Mouse (Mus musculus) midbrain, embryonic 15.5 days (tissue): ENCODE results near the gene Nt5m. TPM values are rescaled to one million over a fixed set of nuclear protein-coding genes. Genes with fewer than 3 reads are reported as not detected.

ENCODE experiments used
- ATAC-seq: fragments of 200-750 bp; cut with Nextera tagmentation; replicated peaks from 2 replicates; pipeline ENCODE4 v1.8.0; 2017; ENCODE audit warnings: moderate TSS enrichment
- H3K27ac ChIP-seq: fragments of 300-500 bp; sonication (generic); 2 replicates; pipeline ENCODE4 v1.5.1; 2015; ENCODE audit warnings: mild to moderate bottlenecking, inconsistent platforms
- H3K27me3 ChIP-seq: fragments of 300-500 bp; sonication (generic); replicated peaks from 2 replicates; pipeline ENCODE4 v1.6.1; 2015; ENCODE audit warnings: inconsistent platforms
- H3K36me3 ChIP-seq: fragments of 300-500 bp; sonication (generic); replicated peaks from 2 replicates; pipeline ENCODE4 v1.6.1; 2015; ENCODE audit warnings: inconsistent platforms
- H3K4me1 ChIP-seq: fragments of 300-500 bp; sonication (generic); 2 replicates; pipeline ENCODE4 v1.6.1; 2015; ENCODE audit warnings: inconsistent platforms
- H3K4me2 ChIP-seq: fragments of 300-500 bp; sonication (generic); 2 replicates; pipeline ENCODE4 v1.6.1; 2015; ENCODE audit warnings: inconsistent platforms, mild to moderate bottlenecking, moderate library complexity
- H3K4me3 ChIP-seq: fragments of 300-500 bp; sonication (generic); 2 replicates; pipeline ENCODE4 v1.5.1; 2015; ENCODE audit warnings: mild to moderate bottlenecking, inconsistent platforms
- H3K9ac ChIP-seq: fragments of 300-500 bp; sonication (generic); 2 replicates; pipeline ENCODE4 v1.6.1; 2015; ENCODE audit warnings: mild to moderate bottlenecking, inconsistent platforms
- H3K9me3 ChIP-seq: fragments of 300-500 bp; sonication (generic); 2 replicates; pipeline ENCODE4 v1.6.1; 2016; ENCODE audit warnings: inconsistent platforms
- WGBS: fragments of 180-500 bp; shearing (Covaris S2); methylation state at CpG from one replicate; pipeline ENCODE4 v1.1.7; 2015; ENCODE audit warnings: mixed read lengths; 5-methylcytosine and 5-hydroxymethylcytosine counted together
- polyA plus RNA-seq: library from polyadenylated mRNA; unstranded; fragments of >200 nt; fragmentation: Nextera tagmentation; extraction: Ambion mirVana; gene quantifications from 2 replicates; pipeline ENCODE4 v1.2.1, GENCODE M21; 2015

Nt5m gene
- polyA plus RNA-seq: 77.6 and 78.2 TPM in 2 replicates

- peak within 1 kb of the TSS; percentile 97 for H3K4me3 ChIP-seq
- peaks cover 28% of the 10 kb centered on the region for H3K4me1 ChIP-seq
- peak within 1 kb of the TSS; percentile 99 for H3K27ac ChIP-seq
- peak within 1 kb of the TSS; percentile 66 for H3K4me2 ChIP-seq
- peak; percentile 98 for ATAC-seq
- peaks cover 20% of the 10 kb centered on the region for H3K36me3 ChIP-seq
- no peaks in the 10 kb centered on the region for H3K27me3 ChIP-seq
- no peaks in the 10 kb centered on the region for H3K9me3 ChIP-seq
- WGBS: under 1% methylated on average over 24 of the region's 24 CpGs
- H3K9ac ChIP-seq: peak within 1 kb of the TSS; percentile 99
Measured at GRCm38 (mm10) chr11:59839008-59839458, at the start of gene Nt5m. Gene Nt5m (plus strand): TSS chr11:59839447.

DNA sequence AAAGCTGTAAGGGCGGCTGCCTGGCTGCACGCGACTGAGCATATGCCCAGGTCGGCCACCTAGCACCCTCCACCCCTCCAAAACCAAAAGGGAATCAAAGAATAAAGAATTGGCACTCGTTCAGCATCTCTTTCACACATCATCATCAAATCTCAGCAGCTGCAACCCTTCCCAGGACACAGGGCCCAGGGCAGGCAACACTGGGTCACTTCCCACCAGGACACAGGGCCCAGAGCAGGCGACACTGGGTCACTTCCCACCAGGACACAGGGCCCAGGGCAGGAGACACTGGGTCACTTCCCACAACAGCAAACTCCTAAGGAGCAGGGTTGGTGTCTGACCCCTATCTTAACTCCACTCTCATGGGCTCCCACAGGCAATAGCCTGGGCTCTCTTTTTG, 45.9 kb upstream of the Nt5m start:
- Histone ChIP-seq H3K27ac (no peak overlapping the region), H3K4me1 (no peaks in the 10 kb centered on the region), H3K27me3 (no peaks in the 10 kb centered on the region), H3K4me3 (no peak overlapping the region), H3K9me3 (no peaks in the 10 kb centered on the region), H3K36me3 (peaks cover 56% of the 10 kb centered on the region), H3K9ac (no peak overlapping the region), H3K4me2 (no peak overlapping the region)
- no peak for ATAC-seq
- 94% methylated on average over 6 of the region's 6 CpGs for WGBS

- H3K36me3 ChIP-seq: peaks cover 83% of the 10 kb centered on the region
- no peaks in the 10 kb centered on the region for H3K4me1 ChIP-seq
- 94% methylated on average over 10 of the region's 10 CpGs for WGBS
- H3K9me3 ChIP-seq: no peaks in the 10 kb centered on the region
- no peak overlapping the region for H3K4me2 ChIP-seq
- no peak overlapping the region for H3K4me3 ChIP-seq
- no peak for ATAC-seq
- H3K27me3 ChIP-seq: no peaks in the 10 kb centered on the region
- no peak overlapping the region for H3K9ac ChIP-seq
- H3K27ac ChIP-seq: no peak overlapping the region
Measured at GRCm38 (mm10) chr11:59800412-59800811, 38.8 kb upstream of the Nt5m start.

DNA sequence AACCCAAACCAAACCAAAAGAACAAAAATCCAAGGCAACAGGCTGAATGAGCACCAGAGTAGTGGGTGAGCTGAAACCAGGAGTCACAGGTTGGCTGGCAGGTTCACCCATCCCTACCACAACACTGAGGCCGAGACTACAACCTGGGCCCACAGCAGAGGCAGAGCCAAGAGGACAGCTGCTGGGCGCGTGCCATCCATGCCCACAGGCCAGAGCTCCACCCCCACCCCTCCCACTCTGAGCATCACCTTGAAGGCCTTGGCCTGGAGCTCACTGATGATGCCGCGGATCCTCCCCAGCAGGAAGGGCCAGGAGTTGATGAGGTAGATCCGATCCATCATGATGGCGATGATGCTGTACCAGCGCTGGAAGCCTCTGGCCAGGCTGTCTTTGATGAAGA, 37.4 kb upstream of the Nt5m start:
- no peaks in the 10 kb centered on the region for H3K9me3 ChIP-seq
- WGBS: 97% methylated on average over 8 of the region's 8 CpGs
- H3K27ac ChIP-seq: no peak overlapping the region
- H3K4me2 ChIP-seq: no peak overlapping the region
- H3K4me1 ChIP-seq: no peaks in the 10 kb centered on the region
- H3K9ac ChIP-seq: no peak overlapping the region
- H3K27me3 ChIP-seq: no peaks in the 10 kb centered on the region
- H3K4me3 ChIP-seq: no peak overlapping the region
- ATAC-seq: no peak
- peaks cover 76% of the 10 kb centered on the region for H3K36me3 ChIP-seq

DNA sequence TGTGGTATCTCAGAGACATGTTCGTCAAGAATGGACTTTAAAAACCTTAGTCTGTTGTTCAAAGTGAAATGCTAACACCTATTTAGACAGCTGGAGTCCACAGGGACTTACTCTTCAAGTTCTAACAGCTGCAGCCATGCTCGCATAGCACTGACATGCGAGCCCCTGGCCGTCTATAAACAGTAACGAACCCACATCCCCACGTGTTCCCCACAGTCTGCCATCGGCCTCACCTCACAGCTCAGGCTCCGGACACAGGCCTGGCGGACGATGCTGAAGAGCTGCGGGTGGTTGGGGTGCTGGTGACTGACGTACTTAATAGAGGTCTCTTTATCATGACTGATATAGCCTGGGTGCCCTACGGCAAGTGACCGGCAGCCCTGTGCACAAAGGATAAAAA, 35.7 kb upstream of the Nt5m start:
- 94% methylated on average over 14 of the region's 14 CpGs for WGBS
- Histone ChIP-seq H3K4me2 (no peak overlapping the region), H3K4me3 (no peak overlapping the region), H3K27ac (no peak overlapping the region), H3K9ac (no peak overlapping the region), H3K9me3 (no peaks in the 10 kb centered on the region), H3K36me3 (peaks cover 63% of the 10 kb centered on the region), H3K27me3 (no peaks in the 10 kb centered on the region), H3K4me1 (peaks cover 6% of the 10 kb centered on the region)
- no peak for ATAC-seq

- Histone ChIP-seq H3K27me3 (no peaks in the 10 kb centered on the region), H3K4me3 (no peak overlapping the region), H3K4me2 (no peak overlapping the region), H3K9ac (no peak overlapping the region), H3K9me3 (no peaks in the 10 kb centered on the region), H3K27ac (no peak overlapping the region), H3K4me1 (peaks cover 13% of the 10 kb centered on the region), H3K36me3 (peaks cover 52% of the 10 kb centered on the region)
- ATAC-seq: no peak
- 92% methylated on average over 22 of the region's 22 CpGs for WGBS
Measured at GRCm38 (mm10) chr11:59804409-59805110, 34.7 kb upstream of the Nt5m start.

GRCm38 (mm10) chr11:59805256-59805655, 34.0 kb upstream of the Nt5m start:
- no peak overlapping the region for H3K4me2 ChIP-seq
- no peak for ATAC-seq
- no peaks in the 10 kb centered on the region for H3K27me3 ChIP-seq
- H3K27ac ChIP-seq: no peak overlapping the region
- no peak overlapping the region for H3K4me3 ChIP-seq
- H3K36me3 ChIP-seq: peaks cover 46% of the 10 kb centered on the region
- 93% methylated on average over 1 of the region's 1 CpGs for WGBS
- H3K9me3 ChIP-seq: no peaks in the 10 kb centered on the region
- no peak overlapping the region for H3K9ac ChIP-seq
- H3K4me1 ChIP-seq: peaks cover 14% of the 10 kb centered on the region

GRCm38 (mm10) chr11:59805656-59806055, 33.6 kb upstream of the Nt5m start:
- H3K27me3 ChIP-seq: no peaks in the 10 kb centered on the region
- no peak overlapping the region for H3K27ac ChIP-seq
- peaks cover 18% of the 10 kb centered on the region for H3K4me1 ChIP-seq
- peaks cover 42% of the 10 kb centered on the region for H3K36me3 ChIP-seq
- no peak overlapping the region for H3K9ac ChIP-seq
- WGBS: 94% methylated on average over 2 of the region's 2 CpGs
- H3K9me3 ChIP-seq: no peaks in the 10 kb centered on the region
- no peak overlapping the region for H3K4me3 ChIP-seq
- no peak overlapping the region for H3K4me2 ChIP-seq
- ATAC-seq: no peak

DNA sequence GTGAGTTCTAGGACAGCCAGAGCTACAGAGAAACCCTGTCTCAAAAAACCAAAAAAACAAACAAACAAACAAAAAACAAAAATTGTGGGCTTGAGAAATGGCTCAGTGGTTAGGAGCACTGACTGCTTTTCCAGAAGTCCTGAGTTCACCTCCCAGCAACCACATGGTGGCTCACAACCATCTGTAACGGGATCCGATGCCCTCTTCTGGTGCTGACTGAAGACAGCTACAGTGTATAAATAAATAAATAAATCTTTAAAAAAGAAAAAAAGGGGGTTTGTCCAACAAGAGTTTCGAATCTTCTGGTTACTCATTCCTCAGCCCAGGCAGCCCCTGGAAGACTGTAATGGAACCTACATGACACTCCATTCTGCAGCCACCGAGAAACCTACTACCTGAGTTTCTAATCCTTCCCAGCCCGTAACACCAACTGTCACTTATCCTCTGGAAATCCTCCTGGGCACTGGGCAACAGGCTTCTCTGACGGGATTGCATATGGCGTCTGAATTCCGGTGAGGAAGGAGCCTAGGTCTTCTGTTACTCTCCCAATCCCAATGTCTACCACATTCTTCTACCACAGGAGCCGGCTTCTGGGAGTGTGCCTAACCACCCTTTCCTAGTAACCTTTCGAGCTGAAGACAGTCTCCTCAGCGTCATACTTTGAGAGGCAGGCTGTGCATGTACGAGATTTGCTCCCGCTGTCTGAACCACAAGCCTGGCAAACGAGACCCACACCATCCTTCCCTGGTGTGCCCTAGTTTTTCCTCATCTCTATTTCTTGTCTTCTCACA, 30.9 kb upstream of the Nt5m start:
- no peak overlapping the region for H3K27ac ChIP-seq
- ATAC-seq: no peak

DNA sequence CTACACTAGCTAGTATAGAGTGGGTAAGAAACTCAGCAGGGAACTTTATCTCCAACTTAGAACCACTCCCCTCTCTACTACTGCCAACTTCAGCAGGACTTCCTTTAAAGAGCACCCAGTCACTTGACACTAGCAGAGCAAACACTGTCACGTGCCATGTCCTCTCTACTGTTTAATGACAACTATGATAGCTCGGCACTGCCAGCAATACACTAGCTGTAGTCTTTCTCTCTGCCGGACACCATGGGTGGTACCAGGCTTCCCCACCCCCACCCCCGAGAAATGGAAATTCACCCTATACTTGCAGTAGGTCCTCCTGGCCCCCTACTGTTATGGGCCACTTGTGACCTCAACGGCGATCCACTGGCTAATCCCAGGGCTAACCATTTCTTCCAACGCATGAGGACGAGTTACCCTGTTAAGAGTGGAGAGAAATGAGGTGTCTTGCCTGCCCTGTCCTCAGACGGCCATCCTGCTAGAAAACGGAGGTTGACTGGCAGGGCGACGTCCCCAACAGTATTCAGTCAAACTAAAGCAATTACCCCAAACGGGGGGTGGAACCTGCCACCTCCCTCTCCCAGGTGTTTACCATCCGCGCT, 30.1 kb upstream of the Nt5m start:
- Histone ChIP-seq H3K36me3 (peaks cover 10% of the 10 kb centered on the region), H3K27me3 (no peaks in the 10 kb centered on the region), H3K4me2 (peak overlapping the region; percentile 80), H3K9ac (peak overlapping the region; percentile 90), H3K27ac (peak overlapping the region; percentile 99), H3K9me3 (no peaks in the 10 kb centered on the region), H3K4me3 (peak overlapping the region; percentile 89), H3K4me1 (peaks cover 21% of the 10 kb centered on the region)
- ATAC-seq: peak; percentile 7
- WGBS: under 1% methylated on average over 15 of the region's 15 CpGs

More for the DNA sequence above, 30.9 kb upstream of the Nt5m start:
- H3K4me2 ChIP-seq: peak overlapping the region; percentile 80
- peaks cover 16% of the 10 kb centered on the region for H3K36me3 ChIP-seq
- no peaks in the 10 kb centered on the region for H3K9me3 ChIP-seq
- H3K27me3 ChIP-seq: no peaks in the 10 kb centered on the region
- WGBS: 67% methylated on average over 14 of the region's 14 CpGs
- peaks cover 21% of the 10 kb centered on the region for H3K4me1 ChIP-seq
- H3K9ac ChIP-seq: peak overlapping the region; percentile 90
- H3K4me3 ChIP-seq: peak overlapping the region; percentile 89

DNA sequence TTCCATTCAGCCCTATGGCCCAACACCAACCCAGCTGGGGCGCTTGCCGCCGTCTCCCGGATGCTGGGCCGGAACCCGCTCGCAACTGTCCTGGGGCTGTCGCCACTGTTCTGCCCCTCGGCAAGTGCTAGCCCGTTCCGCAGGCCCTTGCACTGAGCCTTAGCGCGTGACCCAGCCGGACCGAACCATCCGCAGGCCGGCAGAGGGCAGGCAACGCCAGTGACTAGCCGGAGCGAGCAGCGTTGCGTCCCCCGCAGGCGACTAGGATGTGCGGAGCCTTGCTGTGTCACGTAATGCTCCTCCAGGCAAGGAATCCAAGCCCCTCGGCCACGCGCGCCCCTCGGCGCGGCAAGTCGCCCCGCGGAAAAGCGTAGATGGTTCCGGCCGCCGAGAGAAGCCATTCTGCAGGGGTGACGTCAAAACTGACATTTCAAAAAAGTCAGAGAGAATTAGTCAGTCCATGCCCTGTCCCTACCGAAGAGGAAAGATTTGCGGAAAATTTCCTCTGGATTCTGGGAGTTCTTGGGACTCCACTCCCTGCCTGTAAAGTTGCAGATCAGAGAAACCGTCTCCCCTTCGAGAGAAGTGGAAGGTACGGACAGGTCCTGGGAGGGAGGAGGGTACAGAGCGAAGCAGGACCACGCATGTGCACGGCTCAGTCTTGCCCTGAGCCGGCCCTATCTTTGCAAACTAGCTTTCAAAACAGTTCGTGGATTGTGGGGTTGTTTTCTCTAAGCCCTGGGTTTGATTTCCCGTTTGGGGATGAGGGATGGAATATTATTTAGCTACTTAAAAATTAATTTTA, 29.4 kb upstream of the Nt5m start, which contains the start of gene Flcn:
Gene Flcn (minus strand): TSS at position 347 of the 805 bp plus-strand sequence.
- under 1% methylated on average over 52 of the region's 52 CpGs for WGBS
- Histone ChIP-seq H3K9ac (peak within 1 kb of the TSS; percentile 90), H3K27ac (peak within 1 kb of the TSS; percentile 99), H3K9me3 (no peaks in the 10 kb centered on the region), H3K36me3 (peaks cover 3% of the 10 kb centered on the region; the same call in 1 of the 2 replicates), H3K4me3 (peak within 1 kb of the TSS; percentile 89), H3K4me2 (peak within 1 kb of the TSS; percentile 80), H3K4me1 (peaks cover 21% of the 10 kb centered on the region), H3K27me3 (no peaks in the 10 kb centered on the region)
- ATAC-seq: peak; percentile 97
